ENCODE assay signal across 9 mouse cellular contexts in genomic region chr9:62826456-62826855, GRCm38 (mm10). TPM values are rescaled to one million over a fixed set of nuclear protein-coding genes. Genes with fewer than 3 reads are reported as not detected.
DNase-seq lines count a peak whose midpoint lies in the region; ATAC-seq and TF ChIP-seq lines count a peak whose summit lies in the region.
"Had no signal": no experiment of that assay in that cellular context is flagged by ENCODE, and none has a peak within 500 bp of the region (broad histone marks: within the 10 kb centered on the region; RNA-seq: fewer than 3 reads in every experiment).

No protein-coding gene starts in this region.

- ATAC-seq in kidney, embryonic 15.5 days (replicated peaks; ENCODE audit: low FRiP score) = no peak
- no peak for ATAC-seq in hindbrain, postnatal 0 days
- ATAC-seq in midbrain, postnatal 0 days (ENCODE audit: low FRiP score) = no peak

- H3K27ac ChIP-seq in kidney, embryonic 15.5 days = peak overlapping the region; percentile 15; the same call in 1 of the 2 replicates
- H3K27ac ChIP-seq in hindbrain, postnatal 0 days = peak overlapping the region; percentile 32; the same call in 1 of the 2 replicates
- peak overlapping the region; percentile 57; the same call in 1 of the 2 replicates for H3K27ac ChIP-seq in midbrain, postnatal 0 days (ENCODE audit: low read depth, low read length)

- DNase-seq in kidney, postnatal 36 days = no peak
- peak; percentile 43 for DNase-seq in embryo, embryonic 11 days
- DNase-seq in hindbrain, postnatal 0 days (ENCODE audit: low spot score) = no peak
- DNase-seq in midbrain, postnatal 0 days (ENCODE audit: low spot score) = no peak
- DNase-seq in urinary bladder, postnatal 36 days (ENCODE audit: low spot score in 2 of 2) = no peak
- DNase-seq in left cerebral cortex, adult 9 months (ENCODE audit: low spot score in 2 of 2) = no peak
- DNase-seq: gastrocnemius, postnatal 25 days; thymus, adult 18-20 months had no signal

- H3K4me2 ChIP-seq in kidney, embryonic 15.5 days = peak overlapping the region; percentile 35; the same call in 1 of the 2 replicates
- H3K4me2 ChIP-seq in hindbrain, postnatal 0 days (ENCODE audit: low read depth, low read length) = no peak overlapping the region
- H3K4me2 ChIP-seq in midbrain, postnatal 0 days (ENCODE audit: low read depth, low read length, poor library complexity, severe bottlenecking) = no peak overlapping the region

- H3K9me3 ChIP-seq in kidney, embryonic 15.5 days (replicated peaks) = no peaks in the 10 kb centered on the region
- no peaks in the 10 kb centered on the region for H3K9me3 ChIP-seq in hindbrain, postnatal 0 days (ENCODE audit: low read length)
- H3K9me3 ChIP-seq in midbrain, postnatal 0 days (ENCODE audit: low read length) = no peaks in the 10 kb centered on the region

- no peak overlapping the region for H3K4me3 ChIP-seq in kidney, embryonic 15.5 days (replicated peaks)
- H3K4me3 ChIP-seq in hindbrain, postnatal 0 days (ENCODE audit: low read length) = no peak overlapping the region
- H3K4me3 ChIP-seq in midbrain, postnatal 0 days (ENCODE audit: low read depth, low read length) = no peak overlapping the region

- no peak overlapping the region for H3K9ac ChIP-seq in kidney, embryonic 15.5 days
- H3K9ac ChIP-seq in hindbrain, postnatal 0 days (replicated peaks; ENCODE audit: low read length) = no peak overlapping the region
- 0 out of 2 replicates have a peak overlapping the region, but pooled peaks have one; percentile 8 for H3K9ac ChIP-seq in midbrain, postnatal 0 days (replicated peaks; ENCODE audit: low read length, poor library complexity, severe bottlenecking)

- H3K4me1 ChIP-seq in kidney, embryonic 15.5 days = peaks cover 35% of the 10 kb centered on the region
- no peaks in the 10 kb centered on the region for H3K4me1 ChIP-seq in hindbrain, postnatal 0 days (ENCODE audit: insufficient read depth, low read length)
- peaks cover 3% of the 10 kb centered on the region; the same call in 1 of the 2 replicates for H3K4me1 ChIP-seq in midbrain, postnatal 0 days (ENCODE audit: insufficient read depth, low read length)

- no peaks in the 10 kb centered on the region for H3K36me3 ChIP-seq in kidney, embryonic 15.5 days
- no peaks in the 10 kb centered on the region for H3K36me3 ChIP-seq in hindbrain, postnatal 0 days (ENCODE audit: insufficient read depth, low read length)
- H3K36me3 ChIP-seq in midbrain, postnatal 0 days (ENCODE audit: insufficient read depth, low read length) = no peaks in the 10 kb centered on the region

- H3K27me3 ChIP-seq in kidney, embryonic 15.5 days = no peaks in the 10 kb centered on the region
- H3K27me3 ChIP-seq in hindbrain, postnatal 0 days (ENCODE audit: insufficient read depth, low read length) = no peaks in the 10 kb centered on the region
- no peaks in the 10 kb centered on the region for H3K27me3 ChIP-seq in midbrain, postnatal 0 days (ENCODE audit: insufficient read depth, low read length)

- TF ChIP-seq CTCF in hindbrain, postnatal 0 days (IDR thresholded peaks at IDR 0.05; ENCODE audit: low read depth) = no peak
- no peak for TF ChIP-seq CTCF in midbrain, postnatal 0 days (IDR thresholded peaks at IDR 0.05)

- WGBS in kidney, embryonic 15.5 days = 14% methylated on average over 7 of the region's 7 CpGs
- WGBS in hindbrain, postnatal 0 days = 10% methylated on average over 7 of the region's 7 CpGs
- WGBS in midbrain, postnatal 0 days = 7% methylated on average over 7 of the region's 7 CpGs

RNA-seq across cellular contexts. Expression of gene Cln6, which starts 12.1 kb away (rescaled TPM):
- polyA plus RNA-seq in kidney, embryonic 15.5 days (2015; fragmentation: Nextera tagmentation; extraction: Ambion mirVana) = 23.2 and 27.1 TPM in 2 replicates
- total RNA-seq in hindbrain, postnatal 0 days (2014; rRNA removed) = 31.7 and 41.6 TPM in 2 replicates
- 9.5 and 10.4 TPM in 2 replicates for polyA plus RNA-seq in hindbrain, postnatal 0 days (2015; fragmentation: Nextera tagmentation; extraction: Ambion mirVana)
- 13.2 and 14.2 TPM in 2 replicates for total RNA-seq in midbrain, postnatal 0 days (2014; rRNA removed)
- 7.3 and 7.4 TPM in 2 replicates for polyA plus RNA-seq in midbrain, postnatal 0 days (2015; fragmentation: Nextera tagmentation; extraction: Ambion mirVana)

RNA-seq across cellular contexts. Expression of gene Fem1b, which starts 14.7 kb away (rescaled TPM):
- 22.7 and 23.2 TPM in 2 replicates for polyA plus RNA-seq in kidney, embryonic 15.5 days (2015; fragmentation: Nextera tagmentation; extraction: Ambion mirVana)
- 163 and 171 TPM in 2 replicates for total RNA-seq in hindbrain, postnatal 0 days (2014; rRNA removed)
- polyA plus RNA-seq in hindbrain, postnatal 0 days (2015; fragmentation: Nextera tagmentation; extraction: Ambion mirVana) = 29.1 and 33.2 TPM in 2 replicates
- total RNA-seq in midbrain, postnatal 0 days (2014; rRNA removed) = 193 and 233 TPM in 2 replicates
- polyA plus RNA-seq in midbrain, postnatal 0 days (2015; fragmentation: Nextera tagmentation; extraction: Ambion mirVana) = 36.5 and 42.0 TPM in 2 replicates

RNA-seq across cellular contexts. Expression of gene Calml4, which starts 31.4 kb away (rescaled TPM):
- polyA plus RNA-seq in kidney, embryonic 15.5 days (2015; fragmentation: Nextera tagmentation; extraction: Ambion mirVana) = 102 and 107 TPM in 2 replicates
- 1.7 and 3.1 TPM in 2 replicates for total RNA-seq in hindbrain, postnatal 0 days (2014; rRNA removed)
- 20.5 and 22.4 TPM in 2 replicates for polyA plus RNA-seq in hindbrain, postnatal 0 days (2015; fragmentation: Nextera tagmentation; extraction: Ambion mirVana)
- 3.2 TPM in 2 replicates for total RNA-seq in midbrain, postnatal 0 days (2014; rRNA removed)
- 4.9 and 5.1 TPM in 2 replicates for polyA plus RNA-seq in midbrain, postnatal 0 days (2015; fragmentation: Nextera tagmentation; extraction: Ambion mirVana)
